Mouse (Mus musculus) lung, adult 2 months (tissue): ENCODE data around the gene Aqp12.

ENCODE experiments used
- CTCF ChIP-seq: fragments of 200-500 bp; IDR thresholded peaks from 2 replicates; pipeline ENCODE4 v1.5.1; 2011; ENCODE audit warnings: mild to moderate bottlenecking, low read length, control low read depth; ENCODE audit not compliant: insufficient read depth
- POLR2A ChIP-seq: fragments of 200-500 bp; IDR thresholded peaks from 2 replicates; pipeline ENCODE4 v1.6.1; 2011; ENCODE audit warnings: low read depth, mild to moderate bottlenecking, control low read depth, low read length, borderline replicate concordance; ENCODE audit errors: extremely low read depth

GRCm38 (mm10) chr1:92972854-92973253, 33.3 kb upstream of the Aqp12 start:
- TF ChIP-seq POLR2A, result 0 out of 2 replicates have a peak, but pooled peaks have one; percentile 12
- TF ChIP-seq CTCF, result no peak
